Mouse (Mus musculus): ENCODE data around the gene Scamp4. TPM values are rescaled to one million over a fixed set of nuclear protein-coding genes. Genes with fewer than 3 reads are reported as not detected.
A peak's percentile ranks its signal among the peaks of the same experiment; 100 is the strongest.

Scamp4 gene
- polyA plus RNA-seq, 1 experiment from 2014 or later, result 50.4 TPM

- DNase-seq (ENCODE audit: low spot score), result no peak
These were observed 6.7 kb downstream of the Scamp4 start for GRCm38 (mm10) chr10:80609269-80609924.

GRCm38 (mm10) chr10:80610116-80610785 is 7.6 kb downstream of the Scamp4 start:
- DNase-seq (ENCODE audit: low spot score), result no peak

GRCm38 (mm10) chr10:80611024-80611423 is 8.4 kb downstream of the Scamp4 start:
- peak; percentile 86 for DNase-seq (ENCODE audit: low spot score)

GRCm38 (mm10) chr10:80611905-80612304 is 9.2 kb downstream of the Scamp4 start:
- DNase-seq (ENCODE audit: low spot score), result no peak

- DNase-seq (ENCODE audit: low spot score), result no peak
These were observed 11.1 kb downstream of the Scamp4 start for GRCm38 (mm10) chr10:80613821-80614220.

GRCm38 (mm10) chr10:80614351-80614750 is 11.7 kb downstream of the Scamp4 start:
- peak; percentile 44 for DNase-seq (ENCODE audit: low spot score)

- DNase-seq (ENCODE audit: low spot score), result peak; percentile 81
These were observed 15.5 kb downstream of the Scamp4 start for GRCm38 (mm10) chr10:80618181-80618580.

GRCm38 (mm10) chr10:80619465-80620244 is 17.0 kb downstream of the Scamp4 start:
- no peak for DNase-seq (ENCODE audit: low spot score)

GRCm38 (mm10) chr10:80620365-80620764 is 17.7 kb downstream of the Scamp4 start:
- DNase-seq (ENCODE audit: low spot score), result no peak

- no peak for DNase-seq (ENCODE audit: low spot score)
These were observed 18.4 kb downstream of the Scamp4 start for GRCm38 (mm10) chr10:80620796-80621689.

GRCm38 (mm10) chr10:80621690-80621939 is 18.9 kb downstream of the Scamp4 start:
- DNase-seq (ENCODE audit: low spot score), result no peak

- peak; percentile 100 for DNase-seq (ENCODE audit: low spot score)
These were observed 19.4 kb downstream of the Scamp4 start for GRCm38 (mm10) chr10:80621940-80622660.

GRCm38 (mm10) chr10:80622661-80623456 is 20.2 kb downstream of the Scamp4 start, which contains the start of gene Csnk1g2:
Csnk1g2 (plus strand) TSS chr10:80622838.
- DNase-seq (ENCODE audit: low spot score), result peak; percentile 82

GRCm38 (mm10) chr10:80623457-80624191 is 21.0 kb downstream of the Scamp4 start:
- DNase-seq (ENCODE audit: low spot score), result peak; percentile 76

- DNase-seq (ENCODE audit: low spot score), result no peak
These were observed 23.1 kb downstream of the Scamp4 start for GRCm38 (mm10) chr10:80625764-80626163.

- DNase-seq (ENCODE audit: low spot score), result no peak
These were observed 25.0 kb downstream of the Scamp4 start for GRCm38 (mm10) chr10:80627685-80628084.

GRCm38 (mm10) chr10:80628925-80629324 is 26.3 kb downstream of the Scamp4 start:
- DNase-seq (ENCODE audit: low spot score), result peak; percentile 33

GRCm38 (mm10) chr10:80635345-80635744 is 32.7 kb downstream of the Scamp4 start:
- DNase-seq (ENCODE audit: low spot score), result no peak

GRCm38 (mm10) chr10:80646936-80647335 is 44.3 kb downstream of the Scamp4 start:
- no peak for DNase-seq (ENCODE audit: low spot score)

Data from thymus, postnatal 0 days (tissue).